Mouse (Mus musculus): ENCODE data around the gene Sar1a. TPM values are rescaled to one million over a fixed set of nuclear protein-coding genes. Genes with fewer than 3 reads are reported as not detected.

Gene Sar1a
- polyA plus RNA-seq, 1 experiment from 2014 or later, result 66.6 TPM

DNA sequence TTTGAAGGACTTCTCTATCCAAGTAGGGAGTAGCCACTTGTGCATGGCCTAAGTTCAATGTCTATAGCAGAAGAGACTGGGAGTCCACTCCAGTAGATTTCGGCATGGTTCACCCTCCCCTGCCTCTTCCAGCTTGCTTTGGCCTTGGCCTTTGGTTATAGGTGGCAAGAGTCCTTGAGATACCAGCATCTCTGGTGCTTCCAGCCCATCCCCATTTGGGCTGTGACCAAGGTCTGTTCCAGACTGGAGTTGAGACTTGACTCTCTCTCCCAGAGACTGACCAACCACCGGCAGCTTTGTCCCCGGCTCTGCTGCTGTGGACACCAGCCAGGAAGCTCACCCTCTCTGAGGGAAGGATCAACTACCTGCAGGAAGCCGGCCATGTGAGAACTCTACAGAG, 58.0 kb downstream of the Sar1a start:
- WGBS (ENCODE audit: insufficient replicate concordance), result 73% methylated on average over 4 of the region's 4 CpGs
- H3K27me3 ChIP-seq (ENCODE audit: control insufficient read depth, insufficient read depth, low read depth, low read length), result no peaks in the 10 kb centered on the region
- no peak overlapping the region for H3K9ac ChIP-seq (ENCODE audit: low read depth, low read length)
- no peak overlapping the region for H3K27ac ChIP-seq (ENCODE audit: low read length)
- no peak for ATAC-seq (ENCODE audit: low read depth)
- no peak overlapping the region for H3K4me3 ChIP-seq (ENCODE audit: low read depth, low read length)
- no peaks in the 10 kb centered on the region for H3K36me3 ChIP-seq (ENCODE audit: control insufficient read depth, insufficient read depth)
- no peaks in the 10 kb centered on the region for H3K4me1 ChIP-seq (ENCODE audit: control insufficient read depth, low read depth, low read length)
- no peaks in the 10 kb centered on the region for H3K9me3 ChIP-seq (replicated peaks; ENCODE audit: control insufficient read depth, low read length)
- no peak overlapping the region for H3K4me2 ChIP-seq (ENCODE audit: low read depth, low read length)

DNA sequence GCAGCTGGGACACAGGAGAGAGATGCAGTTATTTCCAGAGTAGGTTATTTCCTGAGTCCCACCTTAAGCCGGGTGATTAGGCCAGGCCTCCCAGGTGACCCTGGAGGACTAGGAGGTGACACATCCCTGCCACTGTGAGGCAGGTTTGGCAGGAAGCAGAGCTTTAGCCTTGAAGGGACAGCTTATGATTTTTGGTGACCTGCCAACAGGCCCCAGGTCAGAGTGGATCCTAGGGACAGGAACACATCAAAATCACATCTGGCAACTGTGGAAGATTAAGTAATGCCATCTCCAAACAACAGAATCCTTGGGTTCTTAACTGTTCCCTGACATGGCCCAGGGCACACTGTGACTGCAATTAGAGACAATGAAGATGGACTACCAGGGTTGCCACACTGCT, 61.2 kb downstream of the Sar1a start:
- H3K27ac ChIP-seq (ENCODE audit: low read length), result no peak overlapping the region
- no peak overlapping the region for H3K4me3 ChIP-seq (ENCODE audit: low read depth, low read length)
- ATAC-seq (ENCODE audit: low read depth), result no peak
- H3K27me3 ChIP-seq (ENCODE audit: control insufficient read depth, insufficient read depth, low read depth, low read length), result no peaks in the 10 kb centered on the region
- no peaks in the 10 kb centered on the region for H3K4me1 ChIP-seq (ENCODE audit: control insufficient read depth, low read depth, low read length)
- no peak overlapping the region for H3K9ac ChIP-seq (ENCODE audit: low read depth, low read length)
- no peak overlapping the region for H3K4me2 ChIP-seq (ENCODE audit: low read depth, low read length)
- no peaks in the 10 kb centered on the region for H3K9me3 ChIP-seq (replicated peaks; ENCODE audit: control insufficient read depth, low read length)
- 54% methylated on average over 1 of the region's 1 CpGs for WGBS (ENCODE audit: insufficient replicate concordance)
- H3K36me3 ChIP-seq (ENCODE audit: control insufficient read depth, insufficient read depth), result peaks cover 2% of the 10 kb centered on the region; the same call in 1 of the 2 replicates

DNA sequence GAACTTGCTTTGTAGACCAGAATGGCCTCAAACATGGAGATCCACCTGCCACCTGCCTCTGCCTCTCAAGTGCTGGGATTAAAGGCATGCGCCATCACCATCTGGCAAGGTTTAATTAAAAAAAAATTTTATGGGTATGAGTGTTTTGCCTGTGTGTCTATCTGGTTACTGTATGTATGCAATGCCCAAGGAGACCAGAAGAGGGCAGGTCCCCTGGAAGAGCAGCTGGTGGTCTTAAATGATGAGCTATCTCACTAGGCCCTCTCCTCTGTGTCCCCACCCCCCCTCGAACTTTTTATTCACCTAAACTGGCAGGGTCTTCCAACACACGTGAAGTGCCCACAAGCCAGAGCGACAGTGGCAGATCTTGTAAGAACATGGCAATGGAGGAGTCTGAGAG, 61.8 kb downstream of the Sar1a start:
- Histone ChIP-seq H3K4me2 (ENCODE audit: low read depth, low read length) (no peak overlapping the region), H3K36me3 (ENCODE audit: control insufficient read depth, insufficient read depth) (peaks cover 2% of the 10 kb centered on the region; the same call in 1 of the 2 replicates), H3K4me3 (ENCODE audit: low read depth, low read length) (no peak overlapping the region), H3K27me3 (ENCODE audit: control insufficient read depth, insufficient read depth, low read depth, low read length) (no peaks in the 10 kb centered on the region), H3K27ac (ENCODE audit: low read length) (no peak overlapping the region), H3K4me1 (ENCODE audit: control insufficient read depth, low read depth, low read length) (no peaks in the 10 kb centered on the region), H3K9me3 (replicated peaks; ENCODE audit: control insufficient read depth, low read length) (no peaks in the 10 kb centered on the region), H3K9ac (ENCODE audit: low read depth, low read length) (no peak overlapping the region)
- no peak for ATAC-seq (ENCODE audit: low read depth)
- WGBS (ENCODE audit: insufficient replicate concordance), result 62% methylated on average over 4 of the region's 4 CpGs

DNA sequence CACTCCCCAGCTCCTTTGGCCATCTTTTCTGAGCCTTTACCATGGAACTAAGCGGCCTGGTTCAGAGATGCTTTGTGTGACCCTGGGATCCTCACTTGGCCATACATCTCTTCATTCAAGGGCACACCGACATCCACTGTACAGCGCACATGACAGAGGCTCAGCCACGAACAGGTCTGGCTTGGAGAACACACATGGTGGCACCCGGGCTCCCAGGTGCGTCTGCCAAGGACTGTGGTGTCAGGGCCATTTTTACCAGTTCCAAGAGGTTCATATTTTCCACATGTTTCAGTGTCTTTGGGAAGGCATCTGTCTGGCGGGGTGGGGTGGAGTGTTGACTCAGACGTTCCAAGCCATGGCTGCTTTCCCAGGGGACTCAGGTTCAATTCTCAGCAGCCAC, 62.2 kb downstream of the Sar1a start:
- Histone ChIP-seq H3K27me3 (ENCODE audit: control insufficient read depth, insufficient read depth, low read depth, low read length) (no peaks in the 10 kb centered on the region), H3K4me1 (ENCODE audit: control insufficient read depth, low read depth, low read length) (no peaks in the 10 kb centered on the region), H3K4me3 (ENCODE audit: low read depth, low read length) (no peak overlapping the region), H3K9me3 (replicated peaks; ENCODE audit: control insufficient read depth, low read length) (no peaks in the 10 kb centered on the region), H3K36me3 (ENCODE audit: control insufficient read depth, insufficient read depth) (peaks cover 2% of the 10 kb centered on the region; the same call in 1 of the 2 replicates), H3K27ac (ENCODE audit: low read length) (no peak overlapping the region), H3K4me2 (ENCODE audit: low read depth, low read length) (no peak overlapping the region), H3K9ac (ENCODE audit: low read depth, low read length) (no peak overlapping the region)
- no peak for ATAC-seq (ENCODE audit: low read depth)
- 75% methylated on average over 8 of the region's 8 CpGs for WGBS (ENCODE audit: insufficient replicate concordance)

Other genes with a start within 250 kb of the Sar1a start
- 36.4 and 39.4 TPM in 2 replicates for gene Eif4ebp2, start 227.6 kb upstream of the Sar1a start, polyA plus RNA-seq (2015; fragmentation: Nextera tagmentation; extraction: Ambion mirVana)
- gene Lrrc20, start 204.5 kb upstream of the Sar1a start, polyA plus RNA-seq (2015; fragmentation: Nextera tagmentation; extraction: Ambion mirVana), result 5.1 and 5.5 TPM in 2 replicates
- not detected in 2 replicates for gene Npffr1, start 84.8 kb upstream of the Sar1a start, polyA plus RNA-seq (2015; fragmentation: Nextera tagmentation; extraction: Ambion mirVana)
- 84.5 and 88.1 TPM in 2 replicates for gene Ppa1, start 31.7 kb upstream of the Sar1a start, polyA plus RNA-seq (2015; fragmentation: Nextera tagmentation; extraction: Ambion mirVana)
- 10.7 and 12.8 TPM in 2 replicates for gene Tysnd1, start 15.2 kb downstream of the Sar1a start, polyA plus RNA-seq (2015; fragmentation: Nextera tagmentation; extraction: Ambion mirVana)
- gene Aifm2, start 35.0 kb downstream of the Sar1a start, polyA plus RNA-seq (2015; fragmentation: Nextera tagmentation; extraction: Ambion mirVana), result 5.6 and 6.0 TPM in 2 replicates
- 4.4 and 4.9 TPM in 2 replicates for gene H2afy2, start 103.8 kb downstream of the Sar1a start, polyA plus RNA-seq (2015; fragmentation: Nextera tagmentation; extraction: Ambion mirVana)